Mouse (Mus musculus) c-Kit-positive CD71-positive TER-119-negative erythroid progenitor cells, embryonic 14.5 days (primary cell): ENCODE measurements at regions not wholly inside any gene's neighbourhood (a gene's known extent, or its start where the extent isn't known, plus 50 kb on each side); places are given as distances from the start of the nearest gene placed in this dataset.
"Not testable (repeated sequence)": the region's sequence is repeated elsewhere in the genome, so short reads cannot be mapped to it uniquely, and the experiment has no call there.

Experiments used
- DNase-seq: peaks from one replicate; pipeline ENCODE4 v3.0.0-alpha.2; 2013; ENCODE audit warnings: low read depth

- no peak for DNase-seq
These were observed 99.3 kb upstream of the Bmp2k start for GRCm38 (mm10) chr5:96898120-96898672.

DNA sequence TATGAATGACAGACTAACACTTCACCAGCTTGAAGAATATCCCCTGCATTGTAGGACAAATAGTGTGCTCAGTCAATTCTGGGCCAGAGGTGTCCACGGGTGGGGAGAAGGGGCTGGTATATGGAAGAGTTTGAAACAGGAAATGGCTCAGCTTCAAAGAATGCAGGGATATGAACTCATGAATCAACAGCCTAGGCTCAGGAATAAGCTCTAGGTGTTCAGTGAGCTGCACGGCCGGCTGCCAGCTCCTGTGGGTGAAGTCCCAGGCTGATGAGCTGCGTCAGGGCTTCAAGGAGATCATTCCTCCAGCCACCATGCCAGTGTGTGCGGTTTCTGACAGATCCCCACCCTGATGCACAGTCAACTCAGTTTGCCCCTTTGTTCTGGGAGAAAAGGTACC lies 98.8 kb upstream of the Bmp2k start:
- no peak for DNase-seq

- no peak for DNase-seq
These were observed 91.8 kb upstream of the Bmp2k start for GRCm38 (mm10) chr5:96905572-96906271.

DNA sequence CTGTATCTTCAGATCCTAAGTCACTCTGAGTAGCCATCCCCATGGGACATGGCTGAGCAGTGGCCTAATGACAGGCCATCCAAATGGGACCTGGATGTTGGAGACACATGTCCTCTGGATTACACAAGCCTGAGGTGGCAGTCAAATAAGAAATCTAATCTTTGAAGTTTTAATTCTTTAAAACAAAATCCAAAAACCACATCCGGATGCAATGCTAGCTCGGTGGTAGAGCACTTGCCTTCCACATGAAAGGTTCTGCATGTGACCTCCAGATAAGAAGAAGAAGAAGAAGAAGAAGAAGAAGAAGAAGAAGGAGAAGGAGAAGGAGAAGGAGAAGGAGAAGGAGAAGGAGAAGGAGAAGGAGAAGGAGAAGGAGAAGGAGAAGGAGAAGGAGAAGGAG lies 89.1 kb upstream of the Bmp2k start:
- not testable (repeated sequence) for DNase-seq

DNA sequence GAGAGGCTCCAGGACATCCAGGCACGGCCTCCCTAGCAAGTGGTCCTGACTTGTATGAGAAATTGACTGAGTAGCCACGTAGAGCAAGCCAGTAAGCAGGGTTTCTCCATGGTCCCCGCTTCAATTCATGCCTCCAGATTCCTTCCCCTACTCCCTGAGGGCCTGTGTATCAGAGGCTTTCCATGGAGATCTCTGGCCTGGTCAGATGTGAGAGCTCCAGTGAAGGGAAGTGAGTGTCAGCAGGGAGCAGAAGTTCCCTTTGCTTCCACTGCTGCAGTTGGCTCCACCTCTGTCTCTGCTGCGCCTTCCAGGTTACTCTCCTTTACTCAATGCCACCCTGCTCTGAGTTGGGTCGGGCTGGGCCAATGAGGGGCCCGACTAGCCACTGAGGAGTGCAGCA lies 88.3 kb upstream of the Bmp2k start:
- no peak for DNase-seq

DNA sequence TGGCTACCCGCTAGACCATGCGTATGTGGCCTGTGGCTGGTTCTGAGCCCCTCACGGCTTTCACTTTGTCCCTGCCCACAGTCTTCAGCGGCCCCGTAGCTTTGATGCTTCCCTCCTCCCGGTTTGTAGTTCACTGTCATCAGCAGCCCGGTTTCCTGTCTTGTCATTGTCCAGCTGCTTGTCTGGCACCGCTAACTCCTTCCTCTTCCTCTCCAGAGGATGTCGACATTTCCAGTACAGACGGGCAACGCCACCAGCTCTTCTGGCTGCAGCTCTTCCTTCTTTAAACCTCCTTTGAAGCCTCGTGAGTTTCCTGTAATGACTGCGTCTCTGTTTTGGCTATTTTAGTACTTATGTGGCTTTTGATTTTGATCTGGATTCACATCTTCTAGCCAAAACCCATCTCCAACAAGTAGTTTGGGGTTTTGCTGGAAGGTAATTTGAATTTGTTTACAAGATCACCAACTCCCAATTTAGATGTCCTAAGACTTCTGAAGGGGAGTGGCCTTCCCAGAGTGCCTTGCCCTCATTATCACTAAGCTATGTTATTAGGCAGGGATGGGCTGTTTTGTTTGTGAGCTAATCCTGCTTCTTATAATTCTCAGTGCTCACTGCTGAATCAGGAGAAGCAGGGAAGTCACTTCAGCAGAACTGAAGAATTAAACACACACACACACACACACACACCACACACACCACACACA lies 85.8 kb upstream of the Bmp2k start:
- DNase-seq: peak; percentile 57

- DNase-seq: no peak
These were observed 85.2 kb upstream of the Bmp2k start for GRCm38 (mm10) chr5:96912254-96912635.

- DNase-seq: no peak
These were observed 84.7 kb upstream of the Bmp2k start for GRCm38 (mm10) chr5:96912781-96913180.

DNA sequence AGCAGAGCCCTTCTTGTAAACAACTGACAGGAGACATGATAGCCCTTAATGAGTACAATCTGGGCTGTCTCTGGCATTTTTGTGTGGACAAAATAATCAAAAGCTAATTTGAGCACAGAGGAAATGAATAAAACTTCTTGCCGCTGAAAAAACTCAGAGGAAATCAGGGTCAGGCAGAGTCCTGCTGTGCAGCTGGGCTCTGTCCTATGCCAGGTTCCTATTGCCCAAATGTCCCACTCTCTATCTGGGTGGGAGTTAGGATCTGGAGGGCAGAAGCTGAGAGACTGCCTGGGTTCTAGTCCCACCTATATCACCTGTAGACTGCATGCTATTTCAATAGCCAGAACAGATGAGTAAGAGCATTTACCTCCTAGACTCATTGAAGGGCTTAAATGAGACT lies 83.8 kb upstream of the Bmp2k start:
- no peak for DNase-seq

GRCm38 (mm10) chr5:96914696-96915404 lies 82.6 kb upstream of the Bmp2k start:
- no peak for DNase-seq

DNA sequence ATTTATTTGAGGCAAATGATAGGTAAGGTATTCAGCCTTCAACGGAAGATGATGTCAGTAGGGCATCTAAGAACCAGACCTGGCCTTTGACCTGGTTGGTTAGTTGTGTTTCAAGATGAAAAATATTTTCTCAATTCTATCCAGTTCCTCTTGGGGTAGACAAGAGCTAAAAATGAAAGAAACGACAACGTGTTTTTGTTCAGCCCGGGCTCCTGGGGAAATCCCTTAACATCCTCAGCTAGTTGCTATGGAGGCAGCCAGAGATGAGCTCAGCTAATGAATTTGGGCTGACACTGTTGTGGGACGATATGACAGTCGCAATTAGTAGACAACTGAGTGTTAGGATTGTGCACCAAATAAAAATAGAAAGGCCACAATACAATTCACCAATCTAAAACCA lies 80.6 kb upstream of the Bmp2k start:
- no peak for DNase-seq

DNA sequence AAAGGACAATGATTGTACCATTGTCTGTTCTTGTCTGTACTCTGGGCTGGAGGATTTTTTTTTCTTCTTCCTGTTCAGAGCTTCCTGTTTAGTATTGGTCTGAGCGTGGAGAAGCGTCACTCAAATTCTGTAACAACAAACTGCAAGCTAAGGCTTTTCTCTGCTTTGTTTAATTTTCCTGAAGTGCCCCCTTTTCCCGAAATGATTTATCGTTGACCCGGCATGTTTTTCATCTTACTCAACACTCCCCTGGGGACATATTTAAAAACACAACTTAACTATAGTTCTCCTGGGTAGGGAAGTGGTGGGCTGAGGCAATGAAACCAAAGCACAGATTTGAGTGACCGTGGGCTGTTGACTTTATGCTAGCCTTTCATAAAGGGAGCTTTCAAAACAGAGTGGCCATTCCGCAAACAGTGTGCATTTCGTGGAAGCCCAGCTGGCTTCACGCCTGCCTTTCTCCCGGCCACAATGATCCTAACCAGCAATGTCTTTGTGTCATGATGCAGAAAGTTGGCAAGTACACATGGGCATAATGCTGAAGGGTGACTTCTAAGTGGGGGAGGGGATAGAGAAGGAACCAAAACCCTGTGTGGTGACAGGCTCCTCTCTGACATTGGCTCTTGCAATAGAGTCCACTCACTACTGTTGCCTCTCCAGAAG lies 79.8 kb upstream of the Bmp2k start:
- DNase-seq: no peak

GRCm38 (mm10) chr5:96919149-96919548 lies 78.3 kb upstream of the Bmp2k start:
- DNase-seq: peak; percentile 75

GRCm38 (mm10) chr5:96921037-96921436 lies 76.5 kb upstream of the Bmp2k start:
- peak; percentile 85 for DNase-seq

DNA sequence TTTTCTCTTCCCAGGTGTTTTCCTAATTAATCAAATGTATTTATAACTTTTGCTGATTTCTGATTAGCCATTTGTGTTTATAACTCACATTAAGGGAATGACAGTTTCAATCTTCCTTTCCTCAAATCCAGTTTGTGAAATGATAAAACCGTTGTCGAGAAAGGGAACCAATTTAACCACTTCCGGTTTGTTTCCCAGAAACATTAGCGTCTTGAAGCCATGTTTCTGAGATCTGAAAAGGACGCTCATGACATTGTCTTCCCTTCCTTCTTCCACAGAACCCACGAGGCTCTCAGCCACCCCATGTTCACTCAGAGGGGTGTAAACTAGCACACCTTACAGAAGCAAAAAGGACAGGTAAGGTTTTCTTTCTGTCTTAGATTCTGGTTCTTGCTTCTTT lies 76.0 kb upstream of the Bmp2k start:
- DNase-seq: no peak

GRCm38 (mm10) chr5:96921973-96922715 lies 75.3 kb upstream of the Bmp2k start:
- DNase-seq: no peak

DNA sequence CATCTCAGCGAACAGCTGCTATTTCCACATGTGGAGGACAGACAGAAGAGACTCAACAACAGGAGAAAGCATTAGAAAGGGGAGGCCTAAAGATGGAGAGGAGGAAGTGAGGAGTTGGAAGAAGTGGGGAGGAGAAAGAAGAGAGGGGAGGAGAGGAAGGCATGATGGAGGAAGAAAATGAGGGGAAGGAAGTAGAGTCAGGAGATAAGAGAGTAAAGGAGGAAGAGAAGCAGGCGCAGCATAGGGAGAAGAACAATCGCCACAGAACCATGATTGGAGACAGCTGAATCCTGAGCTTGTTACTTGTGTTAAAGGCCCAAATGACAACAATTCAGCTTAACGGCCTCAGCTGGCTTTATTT lies 74.8 kb upstream of the Bmp2k start:
- no peak for DNase-seq

DNA sequence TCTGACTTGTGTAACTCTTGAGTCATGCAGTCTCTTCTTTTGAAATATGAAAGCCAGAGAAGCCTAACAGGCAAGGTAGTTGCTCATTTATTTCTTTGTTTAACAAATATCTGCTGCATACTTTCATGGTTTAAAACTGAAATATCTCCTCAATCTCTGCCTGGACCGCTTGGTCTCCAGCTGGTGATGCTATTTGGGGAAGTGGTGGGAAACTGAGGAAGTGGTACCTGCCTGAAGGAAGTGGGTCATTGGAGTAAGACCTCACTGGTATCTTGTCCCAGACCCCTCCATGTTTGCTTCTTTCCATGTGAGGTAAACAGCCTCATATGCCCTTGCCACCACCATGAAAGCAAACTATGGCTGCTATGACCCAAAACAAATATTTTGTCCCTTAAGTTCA lies 74.0 kb upstream of the Bmp2k start:
- no peak for DNase-seq

GRCm38 (mm10) chr5:96924736-96925429 lies 72.6 kb upstream of the Bmp2k start:
- no peak for DNase-seq

DNA sequence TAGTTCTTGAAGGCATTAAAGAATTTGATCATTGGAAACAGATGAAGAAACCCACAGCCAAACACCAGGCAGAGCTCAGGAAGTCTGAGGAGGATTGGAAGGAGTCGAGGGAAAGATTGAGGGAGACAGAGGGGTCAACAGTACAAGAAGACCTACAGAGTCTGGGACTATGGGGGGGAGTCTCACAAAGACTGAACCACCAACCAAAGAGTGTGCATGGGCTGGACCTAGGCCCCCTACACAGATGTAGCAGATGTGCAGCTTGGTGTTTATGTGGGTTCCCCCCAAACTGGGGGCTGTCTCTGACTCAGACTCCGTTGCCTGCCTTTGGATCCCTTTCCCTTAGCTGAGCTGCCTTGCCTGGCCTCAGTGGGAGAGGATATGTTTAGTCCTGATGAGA lies 71.5 kb upstream of the Bmp2k start:
- no peak for DNase-seq

- DNase-seq: no peak
These were observed 66.4 kb upstream of the Bmp2k start for GRCm38 (mm10) chr5:96931091-96931490.
